Mouse (Mus musculus): ENCODE results near the gene Hlcs. TPM values are rescaled to one million over a fixed set of nuclear protein-coding genes. Genes with fewer than 3 reads are reported as not detected.

The Hlcs gene
- polyA plus RNA-seq, 1 experiment from 2014 or later, result 7.1 TPM

- 6% methylated on average over 14 of the region's 14 CpGs for WGBS
- H3K9ac ChIP-seq (ENCODE audit: low read depth, low read length), result no peak overlapping the region
- no peaks in the 10 kb centered on the region for H3K36me3 ChIP-seq (ENCODE audit: control insufficient read depth, insufficient read depth, low read length)
- DNase-seq (ENCODE audit: low spot score) (no peak), ATAC-seq (replicated peaks; ENCODE audit: low FRiP score) (no peak)
- no peak overlapping the region for H3K27ac ChIP-seq (ENCODE audit: low read depth, low read length)
- H3K4me2 ChIP-seq, result no peak overlapping the region
- H3K9me3 ChIP-seq (ENCODE audit: control insufficient read depth, low read length), result no peaks in the 10 kb centered on the region
- no peak overlapping the region for H3K4me3 ChIP-seq (ENCODE audit: low read depth, low read length)
- peaks cover 9% of the 10 kb centered on the region for H3K4me1 ChIP-seq (replicated peaks; ENCODE audit: control insufficient read depth, insufficient read depth, low read length)
- H3K27me3 ChIP-seq (replicated peaks; ENCODE audit: control insufficient read depth, insufficient read depth, low read length), result peaks cover 99% of the 10 kb centered on the region
These were observed 224.3 kb downstream of the Hlcs start for GRCm38 (mm10) chr16:94088819-94089692.

DNA sequence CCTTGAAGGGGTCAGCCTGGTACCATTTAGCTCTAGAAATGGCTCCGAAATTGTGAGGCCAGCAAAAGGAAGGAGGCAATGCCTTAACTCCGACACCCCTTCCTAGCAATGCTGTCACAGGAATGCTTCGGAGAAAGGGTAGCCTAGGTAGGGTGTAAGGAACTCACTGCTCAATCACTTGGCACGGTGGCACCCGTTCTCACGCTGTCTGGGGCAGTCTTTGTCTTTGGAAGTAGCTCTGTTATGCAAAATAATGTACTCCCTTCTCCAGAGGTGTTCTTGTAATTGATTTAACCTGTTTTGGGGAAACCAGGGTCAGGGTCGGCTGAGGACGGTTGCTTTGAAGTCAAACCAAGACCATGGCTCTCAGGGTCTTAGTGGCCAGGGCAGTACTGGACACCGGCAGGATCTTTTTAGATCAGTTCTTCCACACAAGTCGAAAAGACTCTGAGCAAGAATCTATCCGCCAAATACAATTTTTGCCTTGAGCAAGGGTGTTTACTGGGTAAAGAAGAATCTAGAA, 225.1 kb downstream of the Hlcs start:
- Histone ChIP-seq H3K27me3 (replicated peaks; ENCODE audit: control insufficient read depth, insufficient read depth, low read length) (peaks cover 99% of the 10 kb centered on the region), H3K9ac (ENCODE audit: low read depth, low read length) (no peak overlapping the region), H3K27ac (ENCODE audit: low read depth, low read length) (no peak overlapping the region), H3K9me3 (ENCODE audit: control insufficient read depth, low read length) (no peaks in the 10 kb centered on the region), H3K36me3 (ENCODE audit: control insufficient read depth, insufficient read depth, low read length) (no peaks in the 10 kb centered on the region), H3K4me3 (ENCODE audit: low read depth, low read length) (no peak overlapping the region), H3K4me2 (no peak overlapping the region), H3K4me1 (replicated peaks; ENCODE audit: control insufficient read depth, insufficient read depth, low read length) (peaks cover 11% of the 10 kb centered on the region)
- no peak for ATAC-seq (replicated peaks; ENCODE audit: low FRiP score)
- peak; percentile 34 for DNase-seq (ENCODE audit: low spot score)
- WGBS, result 6% methylated on average over 11 of the region's 11 CpGs

- Histone ChIP-seq H3K27ac (ENCODE audit: low read depth, low read length) (no peak overlapping the region), H3K27me3 (replicated peaks; ENCODE audit: control insufficient read depth, insufficient read depth, low read length) (peaks cover 99% of the 10 kb centered on the region), H3K4me2 (no peak overlapping the region), H3K36me3 (ENCODE audit: control insufficient read depth, insufficient read depth, low read length) (no peaks in the 10 kb centered on the region), H3K9me3 (ENCODE audit: control insufficient read depth, low read length) (no peaks in the 10 kb centered on the region), H3K4me1 (replicated peaks; ENCODE audit: control insufficient read depth, insufficient read depth, low read length) (peaks cover 11% of the 10 kb centered on the region), H3K9ac (ENCODE audit: low read depth, low read length) (no peak overlapping the region), H3K4me3 (ENCODE audit: low read depth, low read length) (no peak overlapping the region)
- ATAC-seq (replicated peaks; ENCODE audit: low FRiP score) (no peak), DNase-seq (ENCODE audit: low spot score) (no peak)
- 8% methylated on average over 16 of the region's 16 CpGs for WGBS
These were observed 225.7 kb downstream of the Hlcs start for GRCm38 (mm10) chr16:94087570-94088225.

DNA sequence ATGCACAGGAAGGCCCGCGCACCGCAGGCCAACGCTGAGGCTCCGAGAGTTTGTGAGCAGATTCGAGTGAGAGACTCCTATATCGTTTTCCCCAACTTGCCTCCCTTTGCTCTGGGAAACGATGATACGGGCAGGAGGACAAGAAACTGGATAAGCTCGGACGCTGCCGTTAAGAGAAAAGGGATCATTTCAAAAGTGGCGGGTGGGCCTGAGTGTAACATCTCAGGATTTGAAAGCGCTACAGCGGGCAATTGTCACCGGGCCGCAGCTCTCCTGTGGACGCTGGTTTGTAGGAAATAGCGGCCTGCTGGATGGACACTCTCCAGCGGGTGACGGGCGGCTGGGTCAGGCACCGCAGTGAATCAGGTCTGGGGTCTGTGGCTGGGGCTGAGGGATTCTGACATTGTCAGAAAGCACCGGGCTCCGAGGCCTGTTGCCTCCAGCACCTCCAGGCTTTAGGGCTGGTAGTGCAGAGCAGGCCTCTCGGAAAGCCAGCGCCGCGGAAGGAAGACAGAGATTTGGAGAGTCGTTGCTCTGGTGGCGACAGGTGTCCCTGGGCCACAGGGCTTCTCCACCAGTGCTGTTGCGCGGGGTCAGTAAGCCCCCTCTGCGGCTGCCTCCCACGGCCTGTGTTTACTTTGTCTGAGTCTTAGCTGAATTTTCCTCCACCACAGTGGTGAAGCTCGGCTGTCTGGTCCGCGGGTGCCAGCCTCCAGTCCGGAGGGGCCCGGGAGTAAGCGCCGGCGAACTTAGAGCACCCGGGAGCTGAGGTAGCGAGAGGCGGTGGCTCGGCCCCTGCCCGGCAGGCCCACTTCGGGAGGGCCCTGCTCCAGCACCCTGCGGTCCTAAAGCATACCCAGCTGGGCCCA, 226.4 kb downstream of the Hlcs start:
- Histone ChIP-seq H3K27me3 (replicated peaks; ENCODE audit: control insufficient read depth, insufficient read depth, low read length) (peaks cover 99% of the 10 kb centered on the region), H3K9me3 (ENCODE audit: control insufficient read depth, low read length) (no peaks in the 10 kb centered on the region), H3K4me1 (replicated peaks; ENCODE audit: control insufficient read depth, insufficient read depth, low read length) (peaks cover 11% of the 10 kb centered on the region), H3K4me2 (no peak overlapping the region), H3K27ac (ENCODE audit: low read depth, low read length) (no peak overlapping the region), H3K36me3 (ENCODE audit: control insufficient read depth, insufficient read depth, low read length) (no peaks in the 10 kb centered on the region), H3K9ac (ENCODE audit: low read depth, low read length) (no peak overlapping the region), H3K4me3 (ENCODE audit: low read depth, low read length) (no peak overlapping the region)
- DNase-seq (ENCODE audit: low spot score) (peak; percentile 45), ATAC-seq (replicated peaks; ENCODE audit: low FRiP score) (no peak)
- WGBS, result 2% methylated on average over 50 of the region's 50 CpGs

GRCm38 (mm10) chr16:94085603-94086285, 227.6 kb downstream of the Hlcs start:
- no peaks in the 10 kb centered on the region for H3K36me3 ChIP-seq (ENCODE audit: control insufficient read depth, insufficient read depth, low read length)
- under 1% methylated on average over 57 of the region's 57 CpGs for WGBS
- H3K9me3 ChIP-seq (ENCODE audit: control insufficient read depth, low read length), result no peaks in the 10 kb centered on the region
- peak overlapping the region; percentile 62 for H3K4me2 ChIP-seq
- DNase-seq (ENCODE audit: low spot score), result peak; percentile 51
- no peak for ATAC-seq (replicated peaks; ENCODE audit: low FRiP score)
- H3K27ac ChIP-seq (ENCODE audit: low read depth, low read length), result no peak overlapping the region
- H3K4me3 ChIP-seq (ENCODE audit: low read depth, low read length), result peak overlapping the region; percentile 39
- H3K27me3 ChIP-seq (replicated peaks; ENCODE audit: control insufficient read depth, insufficient read depth, low read length), result peaks cover 99% of the 10 kb centered on the region
- H3K9ac ChIP-seq (ENCODE audit: low read depth, low read length), result no peak overlapping the region
- peaks cover 11% of the 10 kb centered on the region for H3K4me1 ChIP-seq (replicated peaks; ENCODE audit: control insufficient read depth, insufficient read depth, low read length)

DNA sequence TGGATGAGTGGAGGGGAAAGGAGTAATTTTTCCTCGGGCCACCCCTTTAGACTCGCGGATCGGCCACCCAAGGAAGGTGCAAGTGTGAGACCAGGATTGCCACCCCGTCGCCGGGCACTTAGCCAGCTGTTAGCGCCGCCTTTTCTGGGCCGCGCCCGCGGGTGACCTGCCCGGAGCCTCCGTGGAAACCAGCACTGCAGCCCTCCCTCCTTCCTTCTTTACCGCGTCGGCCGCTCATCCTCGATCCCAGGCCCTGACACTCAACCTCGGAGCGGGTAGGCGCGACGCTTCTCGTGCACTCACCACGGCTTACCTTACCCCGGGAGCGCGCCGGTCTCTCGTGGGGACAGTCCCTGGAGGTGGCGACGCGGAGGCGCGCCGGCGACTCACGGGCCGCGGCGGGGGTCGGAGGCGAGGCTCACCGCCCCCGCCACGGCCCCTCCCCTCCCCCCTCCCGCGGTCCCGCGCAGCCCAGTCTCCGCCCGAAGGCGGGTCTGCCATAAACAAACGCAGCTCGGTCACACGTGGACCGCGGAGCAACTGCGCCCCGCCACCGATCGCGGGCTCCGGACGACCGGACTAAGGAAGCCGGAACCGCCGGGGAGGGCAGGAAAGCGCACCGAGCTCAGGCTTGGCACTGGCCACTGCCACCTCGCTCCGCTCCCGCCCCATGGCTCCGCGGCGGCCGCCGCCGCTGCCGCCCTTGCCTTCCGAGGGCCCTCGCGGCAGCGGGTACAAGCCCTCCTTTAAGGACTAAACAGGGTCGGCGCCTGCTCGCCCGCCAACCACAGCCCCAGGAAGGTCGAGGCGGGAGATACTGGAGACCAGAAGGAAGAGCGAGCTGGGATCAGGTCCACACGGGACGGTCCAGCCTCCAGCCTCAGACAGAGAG, 228.4 kb downstream of the Hlcs start, which contains the start of gene Sim2:
Sim2 (plus strand) TSS at position 221 of the 892 bp plus-strand sequence.
- ATAC-seq (replicated peaks; ENCODE audit: low FRiP score), result no peak
- DNase-seq (ENCODE audit: low spot score), result peak; percentile 40

DNA sequence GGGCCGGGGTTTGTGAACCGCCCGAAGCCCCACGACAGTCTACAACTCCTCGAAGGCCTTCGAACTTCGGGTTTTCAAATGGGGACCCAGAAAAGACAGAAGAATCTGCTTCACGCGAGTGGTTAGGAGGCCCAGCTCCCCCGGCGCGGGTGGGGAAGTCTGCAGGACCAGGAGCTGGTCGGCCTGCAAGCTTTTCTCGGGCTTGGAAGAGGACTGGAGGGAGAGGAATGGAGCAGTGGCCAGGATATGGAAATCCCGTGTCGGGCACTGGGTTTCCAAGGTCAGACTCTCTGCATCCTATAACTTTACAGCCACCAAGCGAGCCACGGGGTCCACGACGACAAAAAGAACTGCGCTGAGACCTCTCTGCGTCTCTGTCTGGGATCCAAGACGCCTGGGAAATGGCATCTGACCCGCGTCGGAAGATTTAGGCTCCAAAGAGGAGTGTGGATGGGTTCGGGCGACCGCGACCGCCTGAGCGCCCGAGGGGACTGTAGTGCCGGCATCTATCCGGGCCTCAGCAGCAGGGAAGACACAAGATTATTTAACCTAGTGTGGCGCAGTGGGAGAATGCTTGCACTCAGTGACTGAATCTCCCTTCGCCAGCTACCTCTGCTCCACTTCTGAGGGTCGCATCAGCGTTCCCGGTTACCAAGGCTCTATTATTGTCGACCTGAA, 229.4 kb downstream of the Hlcs start:
- H3K36me3 ChIP-seq (ENCODE audit: control insufficient read depth, insufficient read depth, low read length), result no peaks in the 10 kb centered on the region
- 2% methylated on average over 41 of the region's 41 CpGs for whole genome bisulfite sequencing
- peaks cover 99% of the 10 kb centered on the region for H3K27me3 ChIP-seq (replicated peaks; ENCODE audit: control insufficient read depth, insufficient read depth, low read length)
- no peaks in the 10 kb centered on the region for H3K9me3 ChIP-seq (ENCODE audit: control insufficient read depth, low read length)
- no peak overlapping the region for H3K4me2 ChIP-seq
- no peak overlapping the region for H3K4me3 ChIP-seq (ENCODE audit: low read depth, low read length)
- DNase-seq (ENCODE audit: low spot score) (peak; percentile 53), ATAC-seq (replicated peaks; ENCODE audit: low FRiP score) (no peak)
- no peak overlapping the region for H3K27ac ChIP-seq (ENCODE audit: low read depth, low read length)
- H3K4me1 ChIP-seq (replicated peaks; ENCODE audit: control insufficient read depth, insufficient read depth, low read length), result peaks cover 14% of the 10 kb centered on the region
- no peak overlapping the region for H3K9ac ChIP-seq (ENCODE audit: low read depth, low read length)

More for the DNA sequence above, 228.4 kb downstream of the Hlcs start, which contains the start of gene Sim2:
- H3K27ac ChIP-seq (ENCODE audit: low read depth, low read length), result no peak within 1 kb of the TSS
- peaks cover 11% of the 10 kb centered on the region for H3K4me1 ChIP-seq (replicated peaks; ENCODE audit: control insufficient read depth, insufficient read depth, low read length)
- no peaks in the 10 kb centered on the region for H3K36me3 ChIP-seq (ENCODE audit: control insufficient read depth, insufficient read depth, low read length)
- H3K9me3 ChIP-seq (ENCODE audit: control insufficient read depth, low read length), result no peaks in the 10 kb centered on the region
- peaks cover 99% of the 10 kb centered on the region for H3K27me3 ChIP-seq (replicated peaks; ENCODE audit: control insufficient read depth, insufficient read depth, low read length)
- H3K9ac ChIP-seq (ENCODE audit: low read depth, low read length), result no peak within 1 kb of the TSS
- WGBS, result under 1% methylated on average over 90 of the region's 96 CpGs
- H3K4me2 ChIP-seq, result peak within 1 kb of the TSS; percentile 62
- peak within 1 kb of the TSS; percentile 39 for H3K4me3 ChIP-seq (ENCODE audit: low read depth, low read length)

Data from liver, embryonic 11.5 days (tissue).